Mouse (Mus musculus): ENCODE results near the gene Dcaf8. TPM values are rescaled to one million over a fixed set of nuclear protein-coding genes. Genes with fewer than 3 reads are reported as not detected.

Gene Dcaf8
- polyA plus RNA-seq, 1 experiment from 2014 or later: 77.8 TPM

- no peak overlapping the region for H3K27ac ChIP-seq
- 83% methylated on average over 4 of the region's 4 CpGs for WGBS (ENCODE audit: insufficient replicate concordance)
- H3K9ac ChIP-seq: no peak overlapping the region
- ATAC-seq: no peak
- no peaks in the 10 kb centered on the region for H3K4me1 ChIP-seq
- no peak overlapping the region for H3K4me3 ChIP-seq
- no peaks in the 10 kb centered on the region for H3K27me3 ChIP-seq (replicated peaks)
- H3K9me3 ChIP-seq (replicated peaks): no peaks in the 10 kb centered on the region
- H3K36me3 ChIP-seq: peaks cover 86% of the 10 kb centered on the region
- H3K4me2 ChIP-seq: no peak overlapping the region
These were observed 33.0 kb downstream of the Dcaf8 start for GRCm38 (mm10) chr1:172180881-172181280.

GRCm38 (mm10) chr1:172181777-172182176 lies 33.9 kb downstream of the Dcaf8 start:
- Histone ChIP-seq H3K36me3 (peaks cover 87% of the 10 kb centered on the region), H3K4me3 (no peak overlapping the region), H3K9ac (no peak overlapping the region), H3K4me2 (no peak overlapping the region), H3K27me3 (replicated peaks) (no peaks in the 10 kb centered on the region), H3K27ac (no peak overlapping the region), H3K4me1 (no peaks in the 10 kb centered on the region), H3K9me3 (replicated peaks) (no peaks in the 10 kb centered on the region)
- 86% methylated on average over 3 of the region's 3 CpGs for WGBS (ENCODE audit: insufficient replicate concordance)
- ATAC-seq: no peak

GRCm38 (mm10) chr1:172183056-172183455 lies 35.2 kb downstream of the Dcaf8 start:
- no peaks in the 10 kb centered on the region for H3K9me3 ChIP-seq (replicated peaks)
- H3K9ac ChIP-seq: no peak overlapping the region
- no peak overlapping the region for H3K4me3 ChIP-seq
- WGBS (ENCODE audit: insufficient replicate concordance): 88% methylated on average over 6 of the region's 6 CpGs
- H3K27ac ChIP-seq: no peak overlapping the region
- H3K27me3 ChIP-seq (replicated peaks): no peaks in the 10 kb centered on the region
- H3K4me2 ChIP-seq: no peak overlapping the region
- ATAC-seq: 0 out of 2 replicates have a peak, but pooled peaks have one; percentile 52
- H3K36me3 ChIP-seq: peaks cover 88% of the 10 kb centered on the region
- no peaks in the 10 kb centered on the region for H3K4me1 ChIP-seq

GRCm38 (mm10) chr1:172183915-172184314 lies 36.0 kb downstream of the Dcaf8 start:
- Histone ChIP-seq H3K4me3 (no peak overlapping the region), H3K27me3 (replicated peaks) (no peaks in the 10 kb centered on the region), H3K9me3 (replicated peaks) (no peaks in the 10 kb centered on the region), H3K4me1 (no peaks in the 10 kb centered on the region), H3K27ac (no peak overlapping the region), H3K4me2 (no peak overlapping the region), H3K36me3 (peaks cover 88% of the 10 kb centered on the region), H3K9ac (no peak overlapping the region)
- ATAC-seq: no peak

- Histone ChIP-seq H3K36me3 (peaks cover 89% of the 10 kb centered on the region), H3K27ac (no peak overlapping the region), H3K4me2 (no peak overlapping the region), H3K9ac (no peak overlapping the region), H3K4me3 (no peak overlapping the region), H3K4me1 (no peaks in the 10 kb centered on the region), H3K27me3 (replicated peaks) (no peaks in the 10 kb centered on the region), H3K9me3 (replicated peaks) (no peaks in the 10 kb centered on the region)
- ATAC-seq: 0 out of 2 replicates have a peak, but pooled peaks have one; percentile 15
- 88% methylated on average over 10 of the region's 10 CpGs for WGBS (ENCODE audit: insufficient replicate concordance)
These were observed 38.8 kb downstream of the Dcaf8 start for GRCm38 (mm10) chr1:172186401-172187289.

GRCm38 (mm10) chr1:172188891-172189290 lies 41.0 kb downstream of the Dcaf8 start:
- ATAC-seq: peak; percentile 61; the same call in 1 of the 2 replicates
- Histone ChIP-seq H3K27me3 (replicated peaks) (no peaks in the 10 kb centered on the region), H3K4me2 (no peak overlapping the region), H3K27ac (no peak overlapping the region), H3K9ac (no peak overlapping the region), H3K9me3 (replicated peaks) (no peaks in the 10 kb centered on the region), H3K4me1 (no peaks in the 10 kb centered on the region), H3K36me3 (peaks cover 94% of the 10 kb centered on the region), H3K4me3 (no peak overlapping the region)
- 85% methylated on average over 4 of the region's 4 CpGs for WGBS (ENCODE audit: insufficient replicate concordance)

- H3K36me3 ChIP-seq: peaks cover 96% of the 10 kb centered on the region
- 81% methylated on average over 2 of the region's 2 CpGs for WGBS (ENCODE audit: insufficient replicate concordance)
- no peak for ATAC-seq
These were observed 43.7 kb downstream of the Dcaf8 start for GRCm38 (mm10) chr1:172191578-172191977.

GRCm38 (mm10) chr1:172192217-172192616 lies 44.3 kb downstream of the Dcaf8 start:
- ATAC-seq: no peak

More at GRCm38 (mm10) chr1:172191578-172191977, 43.7 kb downstream of the Dcaf8 start:
- Histone ChIP-seq H3K9ac (no peak overlapping the region), H3K27me3 (replicated peaks) (no peaks in the 10 kb centered on the region), H3K27ac (no peak overlapping the region), H3K9me3 (replicated peaks) (no peaks in the 10 kb centered on the region), H3K4me1 (no peaks in the 10 kb centered on the region), H3K4me3 (no peak overlapping the region), H3K4me2 (no peak overlapping the region)

GRCm38 (mm10) chr1:172194435-172194834 lies 46.6 kb downstream of the Dcaf8 start:
- no peaks in the 10 kb centered on the region for H3K9me3 ChIP-seq (replicated peaks)
- H3K4me1 ChIP-seq: no peaks in the 10 kb centered on the region
- H3K27me3 ChIP-seq (replicated peaks): no peaks in the 10 kb centered on the region
- no peak overlapping the region for H3K4me2 ChIP-seq
- ATAC-seq: no peak
- H3K4me3 ChIP-seq: no peak overlapping the region
- WGBS (ENCODE audit: insufficient replicate concordance): 86% methylated on average over 8 of the region's 8 CpGs
- H3K27ac ChIP-seq: no peak overlapping the region
- H3K36me3 ChIP-seq: peaks cover 96% of the 10 kb centered on the region
- no peak overlapping the region for H3K9ac ChIP-seq

More at GRCm38 (mm10) chr1:172192217-172192616, 44.3 kb downstream of the Dcaf8 start:
- H3K4me3 ChIP-seq: no peak overlapping the region
- no peaks in the 10 kb centered on the region for H3K27me3 ChIP-seq (replicated peaks)
- 0 out of 2 replicates have a peak overlapping the region, but pooled peaks have one; percentile 27 for H3K27ac ChIP-seq
- peaks cover 96% of the 10 kb centered on the region for H3K36me3 ChIP-seq
- H3K9ac ChIP-seq: no peak overlapping the region
- H3K4me2 ChIP-seq: no peak overlapping the region
- no peaks in the 10 kb centered on the region for H3K9me3 ChIP-seq (replicated peaks)
- WGBS (ENCODE audit: insufficient replicate concordance): 85% methylated on average over 3 of the region's 3 CpGs
- H3K4me1 ChIP-seq: no peaks in the 10 kb centered on the region

- ATAC-seq: no peak
- H3K27me3 ChIP-seq (replicated peaks): no peaks in the 10 kb centered on the region
- H3K4me3 ChIP-seq: no peak overlapping the region
- H3K9me3 ChIP-seq (replicated peaks): no peaks in the 10 kb centered on the region
- H3K36me3 ChIP-seq: peaks cover 91% of the 10 kb centered on the region
- WGBS (ENCODE audit: insufficient replicate concordance): 86% methylated on average over 3 of the region's 3 CpGs
- no peak overlapping the region for H3K9ac ChIP-seq
- H3K4me1 ChIP-seq: peaks cover 4% of the 10 kb centered on the region; the same call in 1 of the 2 replicates
- H3K27ac ChIP-seq: no peak overlapping the region
- no peak overlapping the region for H3K4me2 ChIP-seq
These were observed 49.3 kb downstream of the Dcaf8 start for GRCm38 (mm10) chr1:172197146-172197545.

GRCm38 (mm10) chr1:172197851-172198250 lies 50.0 kb downstream of the Dcaf8 start:
- peaks cover 11% of the 10 kb centered on the region; the same call in 1 of the 2 replicates for H3K4me1 ChIP-seq
- H3K4me2 ChIP-seq: no peak overlapping the region
- H3K4me3 ChIP-seq: no peak overlapping the region
- no peaks in the 10 kb centered on the region for H3K9me3 ChIP-seq (replicated peaks)
- H3K27me3 ChIP-seq (replicated peaks): no peaks in the 10 kb centered on the region
- WGBS (ENCODE audit: insufficient replicate concordance): 85% methylated on average over 5 of the region's 5 CpGs
- ATAC-seq: no peak
- H3K36me3 ChIP-seq: peaks cover 84% of the 10 kb centered on the region
- H3K9ac ChIP-seq: no peak overlapping the region
- H3K27ac ChIP-seq: no peak overlapping the region

GRCm38 (mm10) chr1:172198316-172198715 lies 50.4 kb downstream of the Dcaf8 start:
- Histone ChIP-seq H3K4me3 (no peak overlapping the region), H3K9me3 (replicated peaks) (no peaks in the 10 kb centered on the region), H3K9ac (no peak overlapping the region), H3K4me1 (peaks cover 15% of the 10 kb centered on the region), H3K27ac (no peak overlapping the region), H3K36me3 (peaks cover 82% of the 10 kb centered on the region), H3K27me3 (replicated peaks) (no peaks in the 10 kb centered on the region), H3K4me2 (no peak overlapping the region)
- ATAC-seq: no peak
- 90% methylated on average over 8 of the region's 8 CpGs for WGBS (ENCODE audit: insufficient replicate concordance)

Data from liver, embryonic 12.5 days (tissue).